Mouse (Mus musculus) myocyte (in vitro differentiated cells): ENCODE measurements around the gene Filip1.

Experiments
- MAX ChIP-seq: IDR thresholded peaks from one replicate; pipeline ENCODE4 v1.6.1; 2011; ENCODE audit warnings: low read depth, mild to moderate bottlenecking, control low read depth
- POLR2A ChIP-seq: IDR thresholded peaks from one replicate; pipeline ENCODE4 v1.6.1; 2011; ENCODE audit warnings: low read depth, mild to moderate bottlenecking, control low read depth, moderate library complexity; ENCODE audit not compliant: insufficient read length
- POLR2AphosphoS2 ChIP-seq: IDR thresholded peaks from one replicate; pipeline ENCODE4 v1.6.1; 2011; ENCODE audit warnings: low read depth, control low read depth; ENCODE audit not compliant: insufficient read length
- SRF ChIP-seq: IDR thresholded peaks from one replicate; pipeline ENCODE4 v1.6.1; 2011; ENCODE audit warnings: low read depth; ENCODE audit not compliant: control insufficient read depth, insufficient read length
- USF1 ChIP-seq: IDR thresholded peaks from one replicate; pipeline ENCODE4 v1.6.1; 2011; ENCODE audit warnings: low read depth, mild to moderate bottlenecking, control low read depth, moderate library complexity

DNA sequence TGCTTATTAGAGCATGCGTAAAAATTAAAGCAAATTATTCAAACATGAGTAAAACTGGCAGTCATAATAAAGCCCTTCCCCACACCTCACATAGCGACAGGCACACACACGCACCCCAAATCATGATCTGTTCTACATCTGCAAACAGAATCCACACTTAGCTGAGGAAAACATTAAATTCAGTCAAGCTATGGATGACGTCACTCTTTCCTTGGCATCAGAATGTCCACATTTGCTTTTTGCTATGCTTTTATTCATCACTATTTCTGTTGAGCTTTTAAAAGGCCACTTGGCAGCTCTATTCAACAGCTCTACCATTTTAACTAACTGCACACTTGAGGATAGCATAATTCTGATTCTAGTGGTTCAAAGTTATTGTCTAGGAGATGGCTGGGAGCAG lies 198.1 kb downstream of the Filip1 start:
- TF ChIP-seq POLR2A (no peak), SRF (no peak), USF1 (no peak), POLR2AphosphoS2 (no peak), MAX (no peak)
